Mouse (Mus musculus): ENCODE data around the gene Smbd1. TPM values are rescaled to one million over a fixed set of nuclear protein-coding genes. Genes with fewer than 3 reads are reported as not detected.

The Smbd1 gene
- total RNA-seq, 2 experiments from 2014 or later = not detected

GRCm38 (mm10) chr16:32814539-32814938, 4.3 kb upstream of the Smbd1 start:
- DNase-seq = peak; percentile 13
- intact Hi-C loops (cut with DNase I) = loop anchor here (10.0 kb wide), 1 partner anchor 70 kb away; no protein-coding TSS in a partner anchor

GRCm38 (mm10) chr16:32813771-32814170, 3.5 kb upstream of the Smbd1 start:
- intact Hi-C loops (cut with DNase I) = loop anchor here (10.0 kb wide), 1 partner anchor 71 kb away; no protein-coding TSS in a partner anchor
- DNase-seq = no peak

- DNase-seq = no peak
- intact Hi-C loops (cut with DNase I) = loop anchor here (10.0 kb wide), 1 partner anchor 71 kb away; no protein-coding TSS in a partner anchor
Measured at GRCm38 (mm10) chr16:32813362-32813761, 3.1 kb upstream of the Smbd1 start.

GRCm38 (mm10) chr16:32812888-32813361, 2.6 kb upstream of the Smbd1 start:
- DNase-seq = peak; percentile 87
- intact Hi-C loops (cut with DNase I) = loop anchor here (10.0 kb wide), 1 partner anchor 72 kb away; no protein-coding TSS in a partner anchor

GRCm38 (mm10) chr16:32807408-32808185, 2.7 kb downstream of the Smbd1 start:
- intact Hi-C loops (cut with DNase I) = no loop called here

GRCm38 (mm10) chr16:32805151-32805550, 5.1 kb downstream of the Smbd1 start:
- intact Hi-C loops (cut with DNase I) = no loop called here
- DNase-seq = no peak

More at GRCm38 (mm10) chr16:32807408-32808185, 2.7 kb downstream of the Smbd1 start:
- no peak for DNase-seq

GRCm38 (mm10) chr16:32803901-32804300, 6.4 kb downstream of the Smbd1 start:
- intact Hi-C loops (cut with DNase I) = no loop called here
- DNase-seq = no peak

GRCm38 (mm10) chr16:32803252-32803853, 6.9 kb downstream of the Smbd1 start:
- peak; percentile 88 for DNase-seq
- intact Hi-C loops (cut with DNase I) = no loop called here

GRCm38 (mm10) chr16:32797426-32797689, 12.9 kb downstream of the Smbd1 start, which contains the start of gene Muc20:
Gene Muc20, minus strand, starts transcription at chr16:32797435.
- intact Hi-C loops (cut with DNase I) = no loop called here
- no peak for DNase-seq

- intact Hi-C loops (cut with DNase I) = no loop called here
Measured at GRCm38 (mm10) chr16:32796676-32797425, 13.4 kb downstream of the Smbd1 start.

GRCm38 (mm10) chr16:32795177-32795576, 15.1 kb downstream of the Smbd1 start:
- no peak for DNase-seq
- intact Hi-C loops (cut with DNase I) = no loop called here

More at GRCm38 (mm10) chr16:32796676-32797425, 13.4 kb downstream of the Smbd1 start:
- DNase-seq = peak; percentile 19

- intact Hi-C loops (cut with DNase I) = no loop called here
- DNase-seq = no peak
Measured at GRCm38 (mm10) chr16:32790056-32790455, 20.2 kb downstream of the Smbd1 start.

- intact Hi-C loops (cut with DNase I) = no loop called here
Measured at GRCm38 (mm10) chr16:32784840-32785239, 25.4 kb downstream of the Smbd1 start.

GRCm38 (mm10) chr16:32783324-32784062, 26.8 kb downstream of the Smbd1 start:
- no peak for DNase-seq
- intact Hi-C loops (cut with DNase I) = no loop called here

More at GRCm38 (mm10) chr16:32784840-32785239, 25.4 kb downstream of the Smbd1 start:
- DNase-seq = peak; percentile 56

GRCm38 (mm10) chr16:32778956-32779355, 31.3 kb downstream of the Smbd1 start:
- intact Hi-C loops (cut with DNase I) = no loop called here
- no peak for DNase-seq

GRCm38 (mm10) chr16:32776676-32777075, 33.6 kb downstream of the Smbd1 start:
- intact Hi-C loops (cut with DNase I) = no loop called here

GRCm38 (mm10) chr16:32766904-32767303, 43.4 kb downstream of the Smbd1 start:
- no peak for DNase-seq

More at GRCm38 (mm10) chr16:32776676-32777075, 33.6 kb downstream of the Smbd1 start:
- DNase-seq = no peak

GRCm38 (mm10) chr16:32764961-32765360, 45.3 kb downstream of the Smbd1 start:
- no peak for DNase-seq
- intact Hi-C loops (cut with DNase I) = no loop called here

More at GRCm38 (mm10) chr16:32766904-32767303, 43.4 kb downstream of the Smbd1 start:
- intact Hi-C loops (cut with DNase I) = no loop called here

GRCm38 (mm10) chr16:32764550-32764949, 45.7 kb downstream of the Smbd1 start:
- intact Hi-C loops (cut with DNase I) = no loop called here
- no peak for DNase-seq

All from left cerebral cortex, postnatal 4 days (tissue).